Mouse (Mus musculus): Measurements from ENCODE around the gene Slc13a2.

The Slc13a2 gene

DNA sequence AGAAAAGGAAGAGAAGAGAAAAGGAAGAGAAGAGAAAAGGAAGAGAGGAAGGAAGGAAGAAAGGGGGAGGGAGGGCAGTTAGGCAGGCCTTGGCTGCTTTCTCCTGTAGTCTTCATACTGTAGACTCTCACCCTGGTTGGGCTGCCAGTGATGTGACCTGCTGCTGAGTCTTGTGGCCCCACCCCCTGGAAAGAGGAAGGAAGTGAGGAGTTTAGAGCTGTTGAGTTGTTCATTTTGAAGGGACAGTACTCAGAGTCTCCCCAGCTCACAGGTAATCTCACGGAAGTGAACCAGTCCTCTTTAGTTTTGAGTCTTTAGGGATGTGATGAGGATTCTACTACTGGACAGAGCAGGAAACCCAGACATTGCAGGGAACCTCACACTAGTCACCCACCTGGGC is 68.9 kb downstream of the Slc13a2 start:
- DNase-seq (ENCODE audit: low spot score) = no peak

DNA sequence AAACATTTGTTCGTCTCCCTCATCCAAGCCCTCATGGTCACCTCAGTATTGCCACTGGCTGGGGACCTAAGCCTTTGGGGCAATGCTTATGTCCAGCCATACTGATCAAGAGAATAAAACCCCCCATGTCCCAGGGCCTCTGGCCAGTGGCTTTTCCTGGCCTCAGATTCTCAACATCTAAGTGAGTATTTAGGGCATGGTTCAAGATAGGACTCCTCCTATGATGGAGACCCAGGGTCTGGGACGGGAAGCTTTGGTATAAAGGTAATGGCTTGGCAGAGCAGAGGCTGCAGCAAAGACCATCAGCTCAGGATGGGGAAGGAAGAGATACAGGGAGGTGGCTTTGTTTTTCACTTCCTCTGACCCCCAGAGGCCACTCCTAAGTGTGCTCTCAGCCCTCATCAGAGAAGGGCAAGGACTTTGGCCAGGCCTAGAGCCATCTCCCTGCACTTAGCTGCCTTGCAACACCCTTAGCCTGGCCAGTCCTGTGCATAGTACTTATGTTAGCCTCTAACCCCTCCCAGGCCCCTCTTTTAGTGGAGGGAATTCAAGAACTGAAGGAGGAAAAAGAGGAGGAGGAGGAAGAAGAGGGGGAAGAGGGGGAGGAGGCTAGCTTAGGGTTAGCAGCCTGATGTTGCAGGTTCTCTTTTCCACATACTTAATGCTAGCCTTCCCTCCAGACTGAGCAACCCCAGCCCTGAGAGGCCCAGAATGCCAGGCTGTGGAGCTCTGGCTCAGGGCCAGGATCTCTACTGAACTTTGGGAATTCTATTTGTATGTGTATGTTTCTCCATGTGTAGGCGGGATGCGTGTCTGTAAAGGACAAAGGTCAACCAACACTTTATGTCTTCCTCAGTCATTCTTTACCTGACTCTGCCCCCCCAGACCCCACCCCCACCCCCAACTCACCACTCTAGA is 72.3 kb downstream of the Slc13a2 start:
- no peak for DNase-seq (ENCODE audit: low spot score)

DNA sequence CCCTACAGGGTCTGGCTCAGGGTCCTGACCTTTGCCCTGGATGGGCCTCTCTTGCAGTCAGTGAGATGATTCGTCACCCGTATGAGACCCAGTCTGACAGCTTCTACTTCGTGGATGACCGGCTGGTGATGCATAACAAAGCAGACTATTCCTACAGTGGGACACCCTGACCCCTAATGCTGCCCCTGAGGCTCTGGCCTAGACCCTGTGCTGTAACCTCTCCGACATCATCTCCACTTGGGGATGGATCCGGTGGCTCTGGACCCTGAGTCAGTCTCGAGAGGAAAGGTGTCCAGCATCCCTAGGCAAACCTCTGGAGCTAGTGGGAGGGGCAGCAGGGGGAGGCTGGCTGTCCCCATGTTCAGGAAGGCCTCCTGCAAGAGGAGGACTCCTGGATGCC is 73.5 kb downstream of the Slc13a2 start:
- no peak for DNase-seq (ENCODE audit: low spot score)

DNA sequence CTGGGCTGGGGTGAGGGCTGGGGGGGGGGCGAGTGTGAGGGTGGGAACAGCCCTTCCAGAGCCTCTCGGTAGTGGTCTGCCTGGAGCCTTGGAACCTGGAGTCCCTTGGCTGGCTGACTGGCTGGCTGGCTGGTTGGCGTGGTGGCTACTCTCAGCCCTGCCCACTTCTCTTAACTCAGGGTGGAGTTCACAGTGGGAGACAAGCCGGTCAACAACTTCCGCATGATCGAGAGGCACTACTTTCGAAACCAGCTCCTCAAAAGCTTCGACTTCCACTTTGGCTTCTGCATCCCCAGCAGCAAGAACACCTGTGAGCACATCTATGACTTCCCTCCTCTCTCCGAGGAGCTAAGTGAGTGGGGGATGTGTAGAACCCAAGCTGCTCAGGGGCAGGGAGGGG is 74.1 kb downstream of the Slc13a2 start:
- DNase-seq (ENCODE audit: low spot score) = no peak

Measured in ovary, postnatal 10 days (tissue).